Mouse (Mus musculus): ENCODE measurements at regions not wholly inside any gene's neighbourhood (a gene's known extent, or its start where the extent isn't known, plus 50 kb on each side); places are given as distances from the start of the nearest gene placed in this dataset.

DNA sequence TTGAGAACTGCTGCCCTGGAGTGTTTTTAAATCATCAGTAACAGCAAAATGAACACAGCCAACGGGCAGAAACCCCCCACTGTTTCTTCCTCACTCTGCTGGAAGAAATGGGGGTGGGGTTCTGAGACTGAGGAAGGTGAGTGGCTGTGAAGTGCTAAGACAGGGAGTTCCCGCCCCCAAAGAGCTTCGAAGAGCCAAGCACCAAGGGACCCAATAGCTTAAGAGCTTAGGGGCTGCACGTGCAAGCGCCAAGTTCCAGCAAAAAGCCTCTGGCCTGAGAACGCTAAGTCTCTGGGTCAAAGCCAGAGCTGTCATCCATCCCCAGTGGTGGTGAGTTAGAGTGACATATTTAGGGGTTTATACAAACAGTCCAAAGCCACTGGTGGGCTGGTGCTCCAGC lies 55.1 kb upstream of the Pcbd1 start:
- ATAC-seq (ENCODE audit: low read depth): no peak
- Histone ChIP-seq H3K36me3 (ENCODE audit: control insufficient read depth, insufficient read depth, low read length) (no peaks in the 10 kb centered on the region), H3K9ac (replicated peaks; ENCODE audit: low read depth, low read length) (no peak overlapping the region), H3K9me3 (ENCODE audit: control insufficient read depth, low read length) (no peaks in the 10 kb centered on the region), H3K4me3 (ENCODE audit: low read depth, low read length) (no peak overlapping the region), H3K27me3 (ENCODE audit: control insufficient read depth, insufficient read depth, low read length) (no peaks in the 10 kb centered on the region), H3K27ac (ENCODE audit: low read depth, low read length) (no peak overlapping the region), H3K4me1 (ENCODE audit: control insufficient read depth, insufficient read depth, low read length) (no peaks in the 10 kb centered on the region), H3K4me2 (ENCODE audit: low read depth, low read length) (no peak overlapping the region)
- 62% methylated on average over 6 of the region's 6 CpGs for WGBS

DNA sequence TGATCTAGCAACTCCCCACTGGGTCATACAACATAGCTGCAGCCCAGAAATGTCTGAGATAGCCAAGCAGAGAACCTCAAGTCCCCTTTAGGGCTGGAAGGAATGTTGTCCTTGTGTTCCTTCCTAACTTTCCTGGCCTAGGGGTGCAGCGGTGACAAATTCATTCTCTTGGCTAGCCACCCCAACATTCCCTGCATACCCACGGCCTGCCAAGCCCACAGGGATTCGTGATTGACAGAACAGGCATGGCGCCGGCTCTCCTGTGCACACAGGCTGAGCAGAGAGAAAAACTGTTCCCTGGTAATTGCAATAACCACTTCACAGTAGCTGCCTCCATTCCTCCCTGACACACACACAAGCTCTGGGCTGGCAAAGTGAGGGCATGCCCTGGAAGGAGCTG lies 60.5 kb upstream of the Pcbd1 start:
- H3K4me2 ChIP-seq (ENCODE audit: low read depth, low read length): no peak overlapping the region
- H3K9ac ChIP-seq (replicated peaks; ENCODE audit: low read depth, low read length): no peak overlapping the region
- H3K27me3 ChIP-seq (ENCODE audit: control insufficient read depth, insufficient read depth, low read length): no peaks in the 10 kb centered on the region
- H3K4me3 ChIP-seq (ENCODE audit: low read depth, low read length): no peak overlapping the region
- H3K4me1 ChIP-seq (ENCODE audit: control insufficient read depth, insufficient read depth, low read length): no peaks in the 10 kb centered on the region
- H3K36me3 ChIP-seq (ENCODE audit: control insufficient read depth, insufficient read depth, low read length): no peaks in the 10 kb centered on the region
- H3K27ac ChIP-seq (ENCODE audit: low read depth, low read length): no peak overlapping the region
- WGBS: 76% methylated on average over 5 of the region's 5 CpGs
- no peaks in the 10 kb centered on the region for H3K9me3 ChIP-seq (ENCODE audit: control insufficient read depth, low read length)
- no peak for ATAC-seq (ENCODE audit: low read depth)

DNA sequence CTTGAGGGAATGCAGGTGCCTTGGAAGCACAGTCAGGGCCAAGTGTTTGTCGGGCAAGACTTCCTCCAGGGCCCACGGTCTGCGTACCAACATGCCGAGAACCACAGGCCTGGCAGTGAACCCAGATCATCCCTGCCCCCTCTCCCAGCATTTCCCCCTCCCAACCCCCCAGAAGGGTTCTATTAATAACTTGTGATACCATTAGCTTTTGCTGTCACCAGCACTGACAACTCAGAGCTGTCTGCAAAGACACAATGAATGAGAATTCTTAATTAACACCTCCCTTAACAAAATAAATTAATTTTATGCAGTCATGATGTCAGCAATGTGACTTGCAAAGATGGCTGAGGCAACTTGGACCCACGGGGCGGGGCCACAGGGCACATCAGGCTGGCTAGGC lies 61.9 kb upstream of the Pcbd1 start:
- no peak overlapping the region for H3K4me2 ChIP-seq (ENCODE audit: low read depth, low read length)
- no peak overlapping the region for H3K27ac ChIP-seq (ENCODE audit: low read depth, low read length)
- no peaks in the 10 kb centered on the region for H3K27me3 ChIP-seq (ENCODE audit: control insufficient read depth, insufficient read depth, low read length)
- 74% methylated on average over 6 of the region's 6 CpGs for WGBS
- no peak overlapping the region for H3K9ac ChIP-seq (replicated peaks; ENCODE audit: low read depth, low read length)
- H3K9me3 ChIP-seq (ENCODE audit: control insufficient read depth, low read length): no peaks in the 10 kb centered on the region
- H3K4me1 ChIP-seq (ENCODE audit: control insufficient read depth, insufficient read depth, low read length): no peaks in the 10 kb centered on the region
- ATAC-seq (ENCODE audit: low read depth): no peak
- no peak overlapping the region for H3K4me3 ChIP-seq (ENCODE audit: low read depth, low read length)
- H3K36me3 ChIP-seq (ENCODE audit: control insufficient read depth, insufficient read depth, low read length): no peaks in the 10 kb centered on the region

DNA sequence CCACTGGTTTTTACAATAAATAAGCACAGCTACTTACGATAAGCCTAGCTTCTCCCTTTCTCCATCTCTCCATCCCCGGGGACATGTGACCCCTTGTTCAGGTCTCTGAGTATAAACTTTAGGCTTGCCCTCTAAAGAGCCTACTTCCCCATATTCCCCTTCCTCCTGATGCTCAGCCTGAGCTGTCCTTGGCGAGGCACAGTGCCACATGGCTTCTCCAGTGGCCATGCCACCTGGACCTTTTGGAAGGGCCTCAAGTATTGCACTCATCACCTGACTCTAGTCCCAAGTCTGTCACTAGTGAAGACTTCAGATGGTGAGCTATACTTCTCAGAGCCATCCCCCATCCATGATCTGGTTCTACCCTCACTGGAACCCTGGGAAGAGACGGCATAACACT lies 64.1 kb upstream of the Pcbd1 start:
- H3K4me1 ChIP-seq (ENCODE audit: control insufficient read depth, insufficient read depth, low read length): no peaks in the 10 kb centered on the region
- no peaks in the 10 kb centered on the region for H3K27me3 ChIP-seq (ENCODE audit: control insufficient read depth, insufficient read depth, low read length)
- no peak overlapping the region for H3K4me3 ChIP-seq (ENCODE audit: low read depth, low read length)
- ATAC-seq (ENCODE audit: low read depth): no peak
- H3K9me3 ChIP-seq (ENCODE audit: control insufficient read depth, low read length): no peaks in the 10 kb centered on the region
- no peaks in the 10 kb centered on the region for H3K36me3 ChIP-seq (ENCODE audit: control insufficient read depth, insufficient read depth, low read length)
- no peak overlapping the region for H3K9ac ChIP-seq (replicated peaks; ENCODE audit: low read depth, low read length)
- 83% methylated on average over 4 of the region's 4 CpGs for WGBS
- H3K27ac ChIP-seq (ENCODE audit: low read depth, low read length): no peak overlapping the region
- no peak overlapping the region for H3K4me2 ChIP-seq (ENCODE audit: low read depth, low read length)

DNA sequence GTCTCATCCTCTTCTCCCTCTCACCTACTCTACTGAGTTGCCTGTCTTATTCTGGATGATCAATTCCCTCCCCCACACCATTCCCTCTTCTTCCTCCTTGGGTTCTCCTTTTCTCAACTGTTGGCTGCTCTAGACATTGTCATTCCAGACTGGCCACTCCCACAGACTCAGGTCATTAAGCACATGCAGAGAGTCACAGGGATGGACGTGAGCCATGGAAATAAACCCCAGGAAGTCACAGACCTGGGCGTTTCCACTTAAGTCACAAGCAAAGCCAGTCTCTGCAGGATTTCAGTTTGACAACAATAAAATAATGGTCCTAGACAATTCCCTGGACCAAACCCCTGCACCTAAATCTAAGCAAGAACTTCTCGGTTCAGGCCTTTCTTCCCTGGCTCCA lies 65.0 kb upstream of the Pcbd1 start:
- Histone ChIP-seq H3K9me3 (ENCODE audit: control insufficient read depth, low read length) (no peaks in the 10 kb centered on the region), H3K9ac (replicated peaks; ENCODE audit: low read depth, low read length) (no peak overlapping the region), H3K27ac (ENCODE audit: low read depth, low read length) (no peak overlapping the region), H3K36me3 (ENCODE audit: control insufficient read depth, insufficient read depth, low read length) (no peaks in the 10 kb centered on the region), H3K4me3 (ENCODE audit: low read depth, low read length) (no peak overlapping the region), H3K4me1 (ENCODE audit: control insufficient read depth, insufficient read depth, low read length) (no peaks in the 10 kb centered on the region), H3K27me3 (ENCODE audit: control insufficient read depth, insufficient read depth, low read length) (no peaks in the 10 kb centered on the region), H3K4me2 (ENCODE audit: low read depth, low read length) (no peak overlapping the region)
- ATAC-seq (ENCODE audit: low read depth): no peak
- WGBS: 28% methylated on average over 3 of the region's 3 CpGs

DNA sequence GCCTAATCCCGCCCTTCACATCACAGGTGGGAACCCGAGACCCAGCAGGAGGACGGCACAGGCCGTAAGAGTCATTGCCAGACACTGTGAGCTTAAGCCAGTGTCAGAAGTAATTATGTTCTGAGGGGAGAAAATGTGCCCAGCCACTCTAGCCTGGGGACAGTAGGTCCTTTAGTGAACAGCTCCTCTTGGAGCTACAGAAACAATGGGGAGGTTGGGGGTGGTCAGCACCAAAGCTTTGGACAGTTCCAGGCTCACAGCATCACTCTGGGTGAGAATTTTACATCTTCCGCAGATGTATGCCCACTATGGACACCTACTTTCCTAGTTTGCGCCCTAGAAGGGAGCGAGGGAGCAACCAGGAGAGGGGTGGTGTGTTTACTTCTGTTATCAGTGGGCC lies 65.7 kb upstream of the Pcbd1 start:
- Histone ChIP-seq H3K9me3 (ENCODE audit: control insufficient read depth, low read length) (no peaks in the 10 kb centered on the region), H3K27me3 (ENCODE audit: control insufficient read depth, insufficient read depth, low read length) (no peaks in the 10 kb centered on the region), H3K9ac (replicated peaks; ENCODE audit: low read depth, low read length) (no peak overlapping the region), H3K27ac (ENCODE audit: low read depth, low read length) (no peak overlapping the region), H3K4me3 (ENCODE audit: low read depth, low read length) (no peak overlapping the region), H3K4me2 (ENCODE audit: low read depth, low read length) (no peak overlapping the region), H3K4me1 (ENCODE audit: control insufficient read depth, insufficient read depth, low read length) (no peaks in the 10 kb centered on the region), H3K36me3 (ENCODE audit: control insufficient read depth, insufficient read depth, low read length) (no peaks in the 10 kb centered on the region)
- 49% methylated on average over 7 of the region's 7 CpGs for WGBS
- ATAC-seq (ENCODE audit: low read depth): no peak

DNA sequence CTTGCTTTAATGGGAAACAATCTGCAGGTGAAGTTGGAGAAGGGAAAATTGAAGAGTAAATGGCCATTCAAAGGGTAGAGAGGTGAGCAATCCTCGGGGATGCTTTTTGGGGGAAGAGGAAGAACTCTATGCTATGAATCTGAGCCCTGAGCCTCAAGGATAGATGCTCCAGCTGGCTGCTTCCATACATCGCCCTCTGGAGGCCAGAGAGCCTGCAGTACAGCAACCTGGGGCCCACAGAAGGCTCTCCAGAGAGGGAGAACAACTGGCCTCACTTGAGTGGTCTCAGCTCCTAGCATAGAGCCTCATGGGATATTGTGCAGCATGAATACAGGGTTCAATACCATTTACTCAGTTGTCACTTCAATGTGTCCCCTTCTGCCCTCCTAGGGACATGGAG lies 69.6 kb upstream of the Pcbd1 start:
- Histone ChIP-seq H3K4me1 (ENCODE audit: control insufficient read depth, insufficient read depth, low read length) (no peaks in the 10 kb centered on the region), H3K27me3 (ENCODE audit: control insufficient read depth, insufficient read depth, low read length) (no peaks in the 10 kb centered on the region), H3K4me3 (ENCODE audit: low read depth, low read length) (no peak overlapping the region), H3K4me2 (ENCODE audit: low read depth, low read length) (no peak overlapping the region), H3K27ac (ENCODE audit: low read depth, low read length) (no peak overlapping the region), H3K36me3 (ENCODE audit: control insufficient read depth, insufficient read depth, low read length) (no peaks in the 10 kb centered on the region), H3K9me3 (ENCODE audit: control insufficient read depth, low read length) (no peaks in the 10 kb centered on the region), H3K9ac (replicated peaks; ENCODE audit: low read depth, low read length) (no peak overlapping the region)
- 18% methylated on average over 2 of the region's 2 CpGs for WGBS
- ATAC-seq (ENCODE audit: low read depth): no peak

DNA sequence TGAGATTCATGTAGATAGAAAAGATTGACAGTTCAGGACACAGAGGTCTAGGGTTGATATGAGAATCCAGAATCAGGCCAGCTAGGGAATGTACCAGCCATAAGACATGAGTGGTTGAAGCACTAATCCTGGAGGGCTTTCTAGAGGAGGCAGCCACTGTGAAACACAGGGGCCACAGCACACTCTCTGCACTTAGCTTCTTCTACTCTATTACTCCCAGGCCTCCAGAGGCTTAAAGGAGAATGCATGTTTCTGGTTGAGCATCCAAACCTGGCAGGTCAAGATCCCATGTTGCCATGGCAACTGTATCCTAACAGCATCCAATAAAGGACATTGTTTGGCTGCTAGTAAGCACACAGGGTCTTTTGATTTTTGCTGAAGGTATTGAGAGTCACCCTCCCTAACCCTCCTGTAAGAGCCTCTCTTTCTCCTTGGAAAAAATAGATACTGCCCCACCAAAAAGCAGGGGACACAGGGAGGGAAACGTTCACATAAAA lies 76.9 kb upstream of the Pcbd1 start:
- 33% methylated on average over 1 of the region's 1 CpGs for WGBS
- Histone ChIP-seq H3K4me3 (ENCODE audit: low read depth, low read length) (no peak overlapping the region), H3K4me1 (ENCODE audit: control insufficient read depth, insufficient read depth, low read length) (no peaks in the 10 kb centered on the region), H3K9me3 (ENCODE audit: control insufficient read depth, low read length) (no peaks in the 10 kb centered on the region), H3K27ac (ENCODE audit: low read depth, low read length) (no peak overlapping the region), H3K27me3 (ENCODE audit: control insufficient read depth, insufficient read depth, low read length) (no peaks in the 10 kb centered on the region), H3K9ac (replicated peaks; ENCODE audit: low read depth, low read length) (no peak overlapping the region), H3K36me3 (ENCODE audit: control insufficient read depth, insufficient read depth, low read length) (no peaks in the 10 kb centered on the region), H3K4me2 (ENCODE audit: low read depth, low read length) (no peak overlapping the region)
- ATAC-seq (ENCODE audit: low read depth): peak; percentile 28; the same call in 1 of the 2 replicates

DNA sequence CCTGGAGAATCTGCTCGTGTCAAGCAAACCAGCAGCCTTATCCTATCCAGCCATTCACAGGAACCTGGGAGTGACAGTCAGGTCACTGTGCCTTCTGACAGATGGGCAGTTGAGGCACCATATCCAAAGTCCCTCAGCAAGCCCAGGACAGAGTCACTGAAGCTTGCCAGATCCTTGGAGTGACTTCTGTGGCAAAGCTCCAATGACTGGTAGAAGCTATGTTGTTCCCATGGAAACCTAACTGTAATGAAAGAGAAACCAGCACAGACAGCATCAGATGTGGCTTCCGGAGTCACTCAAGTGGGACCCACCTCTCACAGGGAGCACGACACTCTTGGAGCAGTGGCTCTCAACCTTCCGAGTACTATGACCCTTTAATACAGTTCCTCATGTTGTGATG lies 78.4 kb upstream of the Pcbd1 start:
- Histone ChIP-seq H3K4me2 (ENCODE audit: low read depth, low read length) (no peak overlapping the region), H3K9me3 (ENCODE audit: control insufficient read depth, low read length) (no peaks in the 10 kb centered on the region), H3K27me3 (ENCODE audit: control insufficient read depth, insufficient read depth, low read length) (no peaks in the 10 kb centered on the region), H3K4me1 (ENCODE audit: control insufficient read depth, insufficient read depth, low read length) (no peaks in the 10 kb centered on the region), H3K9ac (replicated peaks; ENCODE audit: low read depth, low read length) (no peak overlapping the region), H3K27ac (ENCODE audit: low read depth, low read length) (no peak overlapping the region), H3K4me3 (ENCODE audit: low read depth, low read length) (no peak overlapping the region), H3K36me3 (ENCODE audit: control insufficient read depth, insufficient read depth, low read length) (no peaks in the 10 kb centered on the region)
- ATAC-seq (ENCODE audit: low read depth): no peak
- 73% methylated on average over 4 of the region's 4 CpGs for WGBS

DNA sequence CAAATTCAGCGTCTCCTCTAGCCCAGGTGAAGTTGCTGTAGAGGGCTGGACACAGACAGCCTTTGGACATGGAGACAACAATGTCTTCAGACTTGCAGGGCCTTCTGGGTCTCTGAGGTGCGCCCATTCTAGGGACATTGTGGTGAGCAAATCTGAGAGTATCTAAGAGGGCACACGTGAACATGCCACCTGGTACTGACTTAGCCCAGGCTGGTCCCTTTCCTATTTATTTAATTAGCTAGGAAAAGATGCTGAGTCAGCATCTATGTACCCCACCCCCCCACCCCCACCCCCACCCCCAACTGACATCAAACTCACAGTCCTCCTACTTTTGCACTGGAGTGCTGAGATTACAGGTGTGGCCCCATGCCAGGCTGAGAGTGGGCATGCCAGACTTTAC lies 81.7 kb upstream of the Pcbd1 start:
- no peak for ATAC-seq (ENCODE audit: low read depth)
- no peak overlapping the region for H3K9ac ChIP-seq (replicated peaks; ENCODE audit: low read depth, low read length)
- H3K4me2 ChIP-seq (ENCODE audit: low read depth, low read length): no peak overlapping the region
- H3K4me1 ChIP-seq (ENCODE audit: control insufficient read depth, insufficient read depth, low read length): no peaks in the 10 kb centered on the region
- no peaks in the 10 kb centered on the region for H3K9me3 ChIP-seq (ENCODE audit: control insufficient read depth, low read length)
- no peaks in the 10 kb centered on the region for H3K27me3 ChIP-seq (ENCODE audit: control insufficient read depth, insufficient read depth, low read length)
- no peak overlapping the region for H3K4me3 ChIP-seq (ENCODE audit: low read depth, low read length)
- 87% methylated on average over 3 of the region's 3 CpGs for WGBS
- no peaks in the 10 kb centered on the region for H3K36me3 ChIP-seq (ENCODE audit: control insufficient read depth, insufficient read depth, low read length)
- H3K27ac ChIP-seq (ENCODE audit: low read depth, low read length): no peak overlapping the region

Measured in neural tube, embryonic 14.5 days (tissue).